Mouse (Mus musculus) gastrocnemius, postnatal 36 days (tissue): ENCODE data around the gene Pold1. TPM values are rescaled to one million over a fixed set of nuclear protein-coding genes. Genes with fewer than 3 reads are reported as not detected.
A peak's percentile ranks its signal among the peaks of the same experiment; 100 is the strongest.

Experiments used
- DNase-seq, 2 experiments: peaks; one replicate each; pipeline ENCODE4 v3.0.0; 2022
- intact Hi-C: fragments of 180-260 bp; cut with DNase I; formaldehyde crosslinking; loops from one replicate; pipeline ENCODE4 v1.15.1; 2025
- total RNA-seq, 2 experiments: library from RNA; stranded (reverse); gene quantifications; 2 replicates each; pipeline ENCODE4 v1.2.3; 2021

The Pold1 gene
- total RNA-seq, 2 experiments from 2014 or later: 5.6 to 6.7 TPM

- no peak for DNase-seq
- intact Hi-C loops: loop anchor here (5.0 kb wide), 1 partner anchor 53 kb away; the partner anchor contains the start of genes Emc10 and Fam71e1
Measured at GRCm38 (mm10) chr7:44549621-44550408, 1.2 kb upstream of the Pold1 start.

- intact Hi-C loops: no loop called here
Measured at GRCm38 (mm10) chr7:44547725-44548124, 924 bp downstream of the Pold1 start.

DNA sequence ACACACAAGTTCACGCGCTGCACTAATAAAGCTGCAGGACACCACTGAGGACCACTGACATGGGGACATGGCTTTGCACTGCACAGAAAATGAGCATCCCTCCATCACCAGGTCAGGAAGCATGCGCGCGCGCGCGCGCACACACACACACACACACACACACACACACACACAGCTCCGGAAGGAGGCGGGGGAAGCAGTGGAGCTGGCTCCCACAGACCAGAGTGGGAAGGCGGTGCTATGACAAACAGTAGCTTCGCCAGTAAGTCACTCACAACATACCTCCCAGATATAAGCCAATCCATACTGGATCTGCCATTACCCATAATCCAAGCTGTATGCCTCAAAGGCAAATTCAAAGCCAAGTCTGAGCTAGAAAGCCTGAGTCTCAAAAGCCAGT lies 1.6 kb downstream of the Pold1 start:
- intact Hi-C loops: no loop called here
- no peak for DNase-seq

More at GRCm38 (mm10) chr7:44547725-44548124, 924 bp downstream of the Pold1 start:
- no peak for DNase-seq

DNA sequence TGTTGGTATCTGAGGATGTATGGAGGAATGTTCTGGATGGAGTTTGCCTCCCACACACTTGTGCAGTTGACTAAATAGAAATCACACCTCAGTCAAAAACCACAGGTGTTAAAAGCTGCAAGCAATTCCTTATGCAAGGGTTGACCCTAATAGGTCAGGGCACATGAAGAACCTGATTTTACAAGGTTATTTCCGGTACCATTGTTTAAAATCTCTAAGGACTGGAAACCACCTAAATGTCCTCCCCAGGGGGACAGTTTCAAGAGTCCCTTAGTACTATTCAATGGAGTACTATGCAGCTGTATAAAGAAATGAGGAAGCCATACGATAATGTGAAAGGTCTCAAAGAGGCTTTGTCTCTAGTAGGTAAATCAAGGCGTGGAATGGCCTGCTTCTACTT lies 2.4 kb downstream of the Pold1 start:
- intact Hi-C loops: no loop called here
- no peak for DNase-seq

DNA sequence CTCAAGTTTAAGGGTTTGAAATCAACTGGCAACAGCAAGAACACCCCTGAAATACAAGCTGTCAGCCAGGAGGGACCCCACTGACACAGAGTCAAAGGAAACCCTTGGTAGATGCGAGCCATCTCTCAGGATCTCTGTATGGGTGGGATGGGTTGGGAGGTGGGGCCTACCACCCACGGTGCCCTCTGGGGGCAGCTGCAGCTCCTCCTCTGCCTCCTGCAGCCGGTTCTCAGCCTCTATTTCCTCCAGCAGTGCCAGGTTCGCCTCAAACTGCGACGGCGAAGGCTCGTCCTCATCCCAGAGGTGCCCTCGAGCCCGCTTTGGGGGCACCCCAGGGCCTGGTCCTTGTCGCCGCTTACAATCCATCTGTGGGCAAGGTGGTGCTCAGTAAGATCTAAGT lies 5.6 kb downstream of the Pold1 start:
- intact Hi-C loops: no loop called here
- DNase-seq: no peak

DNA sequence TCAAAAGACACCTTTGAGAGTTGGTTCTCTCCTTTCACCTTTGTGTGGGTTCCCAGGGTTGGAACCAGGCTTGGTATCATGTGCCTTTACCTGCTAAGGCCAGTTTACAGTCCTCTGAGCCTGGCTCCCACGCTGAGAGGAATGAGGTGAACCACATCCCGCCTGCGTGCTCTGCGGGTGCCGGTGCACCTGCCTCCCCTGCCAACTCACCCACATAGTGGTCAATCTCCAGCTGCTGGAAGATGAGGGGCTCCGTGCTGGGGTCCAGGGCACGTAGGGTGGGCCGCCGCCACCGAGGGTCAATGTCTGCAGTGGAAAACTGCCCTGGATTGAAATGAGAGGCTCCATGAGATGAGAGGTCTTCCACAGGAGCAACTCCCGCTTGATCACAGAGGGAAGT lies 6.1 kb downstream of the Pold1 start:
- intact Hi-C loops: no loop called here
- DNase-seq: no peak

DNA sequence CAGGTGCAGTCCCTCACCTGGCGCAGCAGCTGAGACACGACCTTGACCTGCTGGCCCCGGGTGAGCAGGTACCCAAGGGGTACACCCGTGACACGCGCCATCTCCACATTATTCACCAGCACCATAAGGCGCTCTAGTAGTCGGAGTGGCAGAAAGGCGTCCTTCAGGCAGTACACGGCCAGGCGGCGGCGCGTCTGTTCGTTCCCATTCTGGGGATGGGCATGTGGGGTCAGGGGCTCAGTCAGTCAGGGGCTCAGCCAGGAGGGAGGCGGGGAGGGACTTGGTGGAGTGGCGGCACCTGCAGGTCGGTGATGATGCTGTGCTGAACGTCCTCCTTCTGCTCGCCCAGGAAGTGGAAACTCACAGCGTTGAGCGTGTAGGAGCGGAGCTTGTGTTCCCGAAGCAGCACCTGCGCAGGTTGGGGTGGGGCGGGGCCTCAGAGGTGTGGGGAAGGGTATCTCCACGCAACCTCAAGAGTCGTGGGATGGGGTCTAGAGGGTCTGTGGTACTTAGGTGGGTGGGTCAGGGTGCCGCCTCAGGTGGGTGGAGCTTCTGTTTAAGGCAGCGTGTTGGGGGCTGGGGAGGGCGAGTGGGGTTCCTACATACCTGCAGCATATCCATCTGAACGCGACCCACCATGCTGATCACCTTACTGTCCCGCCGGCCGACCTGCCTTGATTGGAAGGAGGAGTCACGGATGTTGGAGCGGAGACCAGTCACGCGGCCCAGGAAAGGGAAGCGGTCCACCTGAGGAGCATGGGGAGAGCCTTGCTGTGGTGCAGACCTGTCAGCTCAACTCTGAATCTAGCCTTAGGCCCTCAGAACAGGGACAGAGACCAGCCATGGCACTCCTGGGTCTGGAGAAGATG lies 9.7 kb downstream of the Pold1 start:
- intact Hi-C loops: no loop called here
- no peak for DNase-seq

DNA sequence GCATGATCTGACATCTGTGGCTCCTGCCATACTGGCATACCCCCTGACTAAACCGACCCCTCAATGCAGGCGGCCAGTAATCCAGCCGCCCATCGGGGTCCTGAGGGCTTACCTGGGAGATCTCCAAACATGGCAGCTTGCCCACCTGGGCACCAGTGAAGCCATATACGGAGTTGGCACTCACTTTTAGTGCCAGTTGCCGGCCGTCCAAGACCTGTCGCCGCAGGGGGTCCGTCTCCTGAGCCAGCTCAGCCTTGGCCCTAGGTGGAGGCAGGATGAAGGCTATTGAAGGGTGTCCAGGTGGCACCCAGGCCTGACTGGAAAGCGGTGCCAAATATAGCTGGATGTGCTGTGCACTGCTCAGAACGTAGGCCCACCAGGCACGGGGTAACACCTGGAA lies 11.2 kb downstream of the Pold1 start:
- intact Hi-C loops: no loop called here
- peak in 1 of 2 experiments; percentile 10 for DNase-seq

DNA sequence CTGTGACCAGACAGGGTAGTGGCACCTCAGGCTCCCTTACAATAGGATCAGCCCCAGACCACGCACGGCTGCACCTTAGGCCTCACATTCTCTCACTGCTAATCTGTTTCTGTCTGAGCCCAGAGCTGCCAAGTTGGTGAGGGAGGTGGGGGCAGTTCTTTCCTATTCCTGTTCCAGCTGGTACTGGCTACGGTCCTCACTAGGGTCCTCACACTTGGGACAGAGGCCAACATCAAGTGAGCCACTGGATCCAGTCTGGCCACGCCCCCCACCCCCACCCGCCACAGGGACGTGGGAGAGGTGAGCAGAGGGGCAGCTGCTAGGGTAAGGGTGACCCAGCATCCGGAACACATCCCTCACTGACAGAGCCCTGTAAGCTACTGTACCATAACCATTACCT lies 11.6 kb downstream of the Pold1 start:
- intact Hi-C loops: no loop called here
- no peak for DNase-seq

DNA sequence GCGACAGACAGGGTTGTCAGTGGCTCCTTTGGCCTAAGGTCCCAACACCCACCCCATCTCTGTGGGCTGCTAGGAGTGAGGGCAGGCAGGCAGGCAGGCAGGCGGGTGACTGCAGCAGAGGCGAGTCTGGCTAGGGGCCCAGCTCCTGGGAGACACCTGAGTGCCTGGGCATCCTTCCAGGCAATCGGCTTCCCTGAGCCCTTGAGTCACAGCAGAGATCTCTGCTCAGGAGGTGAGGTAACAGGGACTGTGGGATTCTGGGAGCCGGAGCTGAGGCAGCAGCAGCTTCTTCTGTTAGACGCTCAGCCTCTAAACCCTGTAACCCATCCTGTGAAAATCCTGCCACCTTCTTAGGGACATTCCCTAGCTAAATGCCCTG lies 12.1 kb downstream of the Pold1 start:
- no peak for DNase-seq
- intact Hi-C loops: no loop called here

- intact Hi-C loops: no loop called here
- DNase-seq: no peak
Measured at GRCm38 (mm10) chr7:44535657-44536589, 12.7 kb downstream of the Pold1 start.

- intact Hi-C loops: no loop called here
- no peak for DNase-seq
Measured at GRCm38 (mm10) chr7:44534656-44535441, 13.8 kb downstream of the Pold1 start.

- no peak for DNase-seq
- intact Hi-C loops: no loop called here
Measured at GRCm38 (mm10) chr7:44534242-44534641, 14.4 kb downstream of the Pold1 start.

DNA sequence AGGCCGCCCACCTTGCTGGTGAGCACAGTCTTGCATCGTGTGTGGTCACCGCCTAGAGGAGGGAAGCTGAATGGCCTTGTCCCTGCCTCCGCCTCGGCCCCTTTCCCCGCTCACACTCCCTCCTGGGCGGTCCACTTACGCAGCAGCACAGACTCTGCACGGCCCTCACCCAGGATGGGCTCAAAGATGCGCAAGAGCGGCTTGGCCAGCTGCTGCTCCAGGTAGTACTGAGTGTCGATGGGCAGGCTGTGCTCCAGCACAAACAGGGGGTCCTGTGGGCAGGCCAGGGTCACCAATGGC lies 15.0 kb downstream of the Pold1 start:
- no peak for DNase-seq
- intact Hi-C loops: no loop called here

DNA sequence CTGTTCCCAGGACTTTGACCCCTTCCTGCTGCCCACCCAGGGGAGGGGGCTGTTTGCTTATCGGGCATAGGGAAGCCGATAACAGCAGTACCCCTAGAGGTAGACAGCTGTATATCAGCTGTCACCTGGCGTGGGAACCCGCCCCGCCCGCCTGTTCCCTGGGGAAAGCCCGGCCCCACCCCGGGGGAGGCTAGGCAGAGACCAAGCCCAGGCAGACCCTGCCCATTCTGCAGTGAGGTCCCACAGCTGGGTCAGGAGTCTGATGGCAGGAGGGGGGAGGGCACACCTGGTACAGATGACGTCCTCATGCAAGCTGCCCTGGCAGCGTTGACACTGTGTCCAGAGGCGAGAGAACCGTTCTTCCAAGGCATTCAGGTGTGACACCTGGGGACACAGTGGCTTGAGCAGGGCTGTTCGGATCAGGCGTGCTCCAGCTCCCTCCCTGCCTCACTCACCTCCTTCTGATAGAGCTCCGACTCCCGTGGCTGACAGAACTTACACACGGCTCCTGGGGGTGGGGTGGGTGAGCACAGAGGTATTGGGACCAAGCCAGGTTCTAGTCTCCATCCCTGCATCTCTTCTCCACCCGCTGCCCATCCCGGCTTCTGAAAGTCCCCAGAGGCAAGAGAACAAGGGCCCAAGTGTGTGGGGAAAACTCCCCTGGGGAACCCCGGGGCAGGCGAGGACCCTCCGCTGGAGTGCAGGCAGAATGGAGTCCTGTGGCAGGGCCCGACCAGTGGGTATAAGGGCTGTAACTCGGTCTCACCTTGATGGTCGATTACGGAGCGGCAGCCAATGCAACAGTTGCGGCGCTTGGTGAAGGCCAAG lies 15.5 kb downstream of the Pold1 start:
- intact Hi-C loops: no loop called here
- no peak for DNase-seq

DNA sequence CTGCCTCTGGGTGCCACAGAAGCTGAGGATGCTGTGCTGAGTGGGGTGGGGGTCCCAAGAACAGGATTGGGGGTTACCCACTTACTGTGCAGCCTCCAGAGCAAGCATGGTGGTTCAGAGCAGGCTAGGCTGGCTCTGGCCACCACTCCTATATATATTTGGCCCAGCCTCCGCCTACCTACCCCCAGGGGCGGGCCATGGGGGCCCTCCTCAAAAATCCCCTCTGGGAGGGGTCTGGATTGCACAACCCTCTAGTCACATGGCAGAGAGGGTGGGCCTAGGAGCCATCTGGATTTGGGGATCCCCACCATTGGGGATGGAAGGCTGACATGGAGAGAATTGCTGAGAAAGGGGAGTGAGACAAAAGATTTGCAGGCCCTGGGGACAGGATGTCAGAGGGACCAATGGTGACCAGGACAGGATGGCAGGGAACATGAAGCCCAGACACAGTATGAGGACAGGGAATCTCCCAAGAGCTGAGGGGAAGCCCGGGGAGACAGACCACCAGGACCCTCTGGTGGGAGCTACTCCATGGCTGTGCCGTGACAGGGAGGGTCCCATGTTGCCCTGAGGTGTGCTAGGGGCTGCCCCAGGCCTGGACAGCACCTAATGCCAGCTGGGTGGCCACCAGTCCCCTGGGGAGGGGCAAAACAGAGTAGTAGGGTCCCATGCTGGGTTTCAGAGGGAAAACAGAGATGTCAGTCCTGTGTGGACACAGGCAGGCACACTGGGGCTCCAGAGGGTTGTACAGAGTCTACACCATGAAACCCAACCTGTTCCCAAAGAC lies 16.5 kb downstream of the Pold1 start, which contains the start of gene Spib:
Gene Spib, minus strand, starts transcription at position 126 of the 787 bp plus-strand sequence.
- intact Hi-C loops: no loop called here
- no peak for DNase-seq

GRCm38 (mm10) chr7:44531207-44531606 lies 17.4 kb downstream of the Pold1 start:
- intact Hi-C loops: no loop called here
- DNase-seq: no peak

GRCm38 (mm10) chr7:44530507-44530906 lies 18.1 kb downstream of the Pold1 start:
- no peak for DNase-seq
- intact Hi-C loops: no loop called here
